Mouse (Mus musculus) embryonic facial prominence, embryonic 13.5 days (tissue): ENCODE results near the gene E2f4. TPM values are rescaled to one million over a fixed set of nuclear protein-coding genes. Genes with fewer than 3 reads are reported as not detected.
A peak's percentile ranks its signal among the peaks of the same experiment; 100 is the strongest.

ENCODE experiments used
- ATAC-seq: fragments of 200-750 bp; cut with Nextera tagmentation; 2 replicates; pipeline ENCODE4 v1.8.0; 2017; ENCODE audit warnings: low read depth; ENCODE audit not compliant: insufficient number of reproducible peaks, insufficient read depth, low FRiP score, low TSS enrichment
- H3K27ac ChIP-seq: fragments of 300-500 bp; sonication (generic); 2 replicates; pipeline ENCODE4 v1.5.1; 2015; ENCODE audit warnings: moderate library complexity, mild to moderate bottlenecking, inconsistent platforms
- H3K27me3 ChIP-seq: fragments of 300-500 bp; sonication (generic); 2 replicates; pipeline ENCODE4 v1.6.1; 2015; ENCODE audit warnings: mild to moderate bottlenecking, inconsistent platforms
- H3K36me3 ChIP-seq: fragments of 300-500 bp; sonication (generic); 2 replicates; pipeline ENCODE4 v1.6.1; 2015; ENCODE audit warnings: mild to moderate bottlenecking, inconsistent platforms
- H3K4me1 ChIP-seq: fragments of 300-500 bp; sonication (generic); 2 replicates; pipeline ENCODE4 v1.6.1; 2015; ENCODE audit warnings: inconsistent platforms
- H3K4me2 ChIP-seq: fragments of 300-500 bp; sonication (generic); 2 replicates; pipeline ENCODE4 v1.6.1; 2015; ENCODE audit warnings: moderate library complexity, mild to moderate bottlenecking, inconsistent platforms
- H3K4me3 ChIP-seq: fragments of 300-500 bp; sonication (generic); 2 replicates; pipeline ENCODE4 v1.5.1; 2015; ENCODE audit warnings: mild to moderate bottlenecking, inconsistent platforms
- H3K9ac ChIP-seq: fragments of 300-500 bp; sonication (generic); 2 replicates; pipeline ENCODE4 v1.6.1; 2015; ENCODE audit warnings: mild to moderate bottlenecking, inconsistent platforms
- H3K9me3 ChIP-seq: fragments of 300-500 bp; sonication (generic); 2 replicates; pipeline ENCODE4 v1.6.1; 2016; ENCODE audit warnings: inconsistent platforms
- WGBS: fragments of 180-500 bp; shearing (Covaris S2); methylation state at CpG from one replicate; pipeline ENCODE4 v1.1.7; 2015; ENCODE audit warnings: mixed read lengths; 5-methylcytosine and 5-hydroxymethylcytosine counted together
- polyA plus RNA-seq: library from polyadenylated mRNA; unstranded; fragments of >200 nt; fragmentation: Nextera tagmentation; extraction: Ambion mirVana; gene quantifications from 2 replicates; pipeline ENCODE4 v1.2.1, GENCODE M21; 2015

The E2f4 gene
- polyA plus RNA-seq, 1 experiment from 2014 or later, result 81.7 TPM

DNA sequence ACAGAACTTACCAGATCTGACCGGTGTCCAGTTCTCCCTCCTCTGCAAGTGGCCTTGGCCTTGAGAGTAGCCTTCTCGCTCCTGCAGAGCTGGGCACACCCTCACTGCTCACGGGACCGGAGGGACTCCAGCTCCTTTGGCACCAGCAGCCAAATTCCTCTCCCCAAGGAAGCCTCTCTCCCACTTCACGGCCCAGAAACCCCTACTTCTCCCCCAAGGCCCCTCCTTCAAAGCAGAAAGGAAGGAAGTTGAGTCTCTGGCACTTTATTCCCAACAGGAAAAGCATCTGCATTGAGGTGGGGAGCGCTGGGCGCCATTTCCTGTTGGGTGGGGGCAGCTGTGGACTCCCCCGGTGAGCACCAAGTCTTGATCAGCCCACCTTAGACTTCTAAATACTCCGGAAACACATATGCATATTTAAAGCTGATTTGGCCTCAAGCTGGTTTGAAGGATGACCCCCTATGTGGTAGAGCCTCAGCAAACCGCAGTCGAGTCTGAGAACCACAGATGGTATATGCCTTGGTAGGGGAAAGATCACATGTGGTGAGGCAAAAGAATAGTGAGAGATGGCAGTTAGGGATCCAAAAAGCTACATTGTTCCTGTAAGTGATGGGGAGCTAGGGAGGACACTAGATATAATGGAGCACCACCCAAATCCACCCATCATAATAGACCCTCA is 1.4 kb upstream of the E2f4 start, which contains the start of gene Exoc3l:
Gene Exoc3l (minus strand): TSS at position 207 of the 679 bp plus-strand sequence.
- H3K27me3 ChIP-seq, result peaks cover 16% of the 10 kb centered on the region
- H3K27ac ChIP-seq, result peak within 1 kb of the TSS; percentile 41; the same call in 1 of the 2 replicates
- WGBS, result 69% methylated on average over 11 of the region's 11 CpGs
- H3K4me2 ChIP-seq, result peak within 1 kb of the TSS; percentile 96
- peak within 1 kb of the TSS; percentile 95 for H3K9ac ChIP-seq
- ATAC-seq, result no peak
- peak within 1 kb of the TSS; percentile 99 for H3K4me3 ChIP-seq
- H3K4me1 ChIP-seq, result peaks cover 16% of the 10 kb centered on the region
- no peaks in the 10 kb centered on the region for H3K9me3 ChIP-seq
- H3K36me3 ChIP-seq, result peaks cover 23% of the 10 kb centered on the region

- no peaks in the 10 kb centered on the region for H3K9me3 ChIP-seq
- 57% methylated on average over 18 of the region's 18 CpGs for WGBS
- H3K4me3 ChIP-seq, result peak overlapping the region; percentile 99
- peaks cover under 1% of the 10 kb centered on the region for H3K27me3 ChIP-seq
- peak overlapping the region; percentile 96 for H3K4me2 ChIP-seq
- peak overlapping the region; percentile 95 for H3K9ac ChIP-seq
- no peak overlapping the region for H3K27ac ChIP-seq
- no peak for ATAC-seq
- peaks cover 16% of the 10 kb centered on the region for H3K4me1 ChIP-seq
- peaks cover 49% of the 10 kb centered on the region for H3K36me3 ChIP-seq
Observed at GRCm38 (mm10) chr8:105298351-105299252, 1.1 kb downstream of the E2f4 start.

DNA sequence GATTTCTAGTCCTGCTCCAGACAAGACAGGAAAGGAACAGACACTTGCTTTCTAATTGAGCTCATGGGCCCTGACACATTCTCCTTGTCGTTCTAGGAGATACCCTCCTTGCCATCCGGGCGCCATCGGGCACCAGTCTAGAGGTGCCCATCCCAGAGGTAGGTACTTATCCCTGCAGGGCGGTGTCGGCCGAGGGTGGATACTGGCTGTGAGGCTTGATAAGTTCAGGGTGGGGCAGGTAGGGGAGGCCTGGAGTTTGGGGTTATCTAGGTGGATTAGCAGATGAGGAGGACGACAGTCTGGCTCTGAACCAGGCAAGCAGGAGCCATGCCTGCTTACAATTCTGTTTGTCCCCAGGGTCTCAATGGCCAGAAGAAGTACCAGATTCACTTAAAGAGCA is 2.5 kb downstream of the E2f4 start:
- H3K36me3 ChIP-seq, result peaks cover 59% of the 10 kb centered on the region

GRCm38 (mm10) chr8:105303396-105303795 is 5.9 kb downstream of the E2f4 start:
- no peak for ATAC-seq
- H3K4me1 ChIP-seq, result peaks cover 35% of the 10 kb centered on the region
- H3K36me3 ChIP-seq, result peaks cover 77% of the 10 kb centered on the region
- 85% methylated on average over 8 of the region's 8 CpGs for WGBS
- H3K9ac ChIP-seq, result no peak overlapping the region
- H3K9me3 ChIP-seq, result no peaks in the 10 kb centered on the region
- H3K4me2 ChIP-seq, result no peak overlapping the region
- no peaks in the 10 kb centered on the region for H3K27me3 ChIP-seq
- no peak overlapping the region for H3K27ac ChIP-seq
- H3K4me3 ChIP-seq, result no peak overlapping the region

More for the DNA sequence above, 2.5 kb downstream of the E2f4 start:
- ATAC-seq, result no peak
- no peak overlapping the region for H3K9ac ChIP-seq
- H3K4me3 ChIP-seq, result no peak overlapping the region
- no peak overlapping the region for H3K27ac ChIP-seq
- no peaks in the 10 kb centered on the region for H3K9me3 ChIP-seq
- H3K4me1 ChIP-seq, result peaks cover 26% of the 10 kb centered on the region
- 92% methylated on average over 8 of the region's 8 CpGs for WGBS
- no peaks in the 10 kb centered on the region for H3K27me3 ChIP-seq
- H3K4me2 ChIP-seq, result no peak overlapping the region

DNA sequence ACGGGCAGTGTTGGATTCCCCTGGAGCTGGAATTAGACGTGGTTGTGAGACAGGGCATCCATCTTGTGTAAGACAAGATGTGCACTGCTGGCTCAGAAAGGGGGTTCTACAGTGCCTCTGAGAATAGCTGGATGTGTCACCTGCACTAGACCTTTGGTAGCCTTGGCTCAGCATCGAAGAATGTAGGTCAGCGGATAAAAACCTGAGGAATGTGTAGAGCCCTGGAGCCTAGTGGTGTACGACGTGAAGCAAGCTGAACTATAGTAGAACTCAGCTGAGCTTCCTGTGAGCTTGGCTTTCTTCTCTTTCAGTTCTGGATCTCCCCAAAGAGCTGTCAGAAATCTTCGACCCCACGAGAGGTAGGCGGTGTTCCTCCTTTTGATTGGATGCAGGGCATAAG is 6.4 kb downstream of the E2f4 start:
- no peaks in the 10 kb centered on the region for H3K9me3 ChIP-seq
- no peaks in the 10 kb centered on the region for H3K27me3 ChIP-seq
- peak overlapping the region; percentile 64 for H3K27ac ChIP-seq
- H3K4me3 ChIP-seq, result no peak overlapping the region
- no peak overlapping the region for H3K4me2 ChIP-seq
- H3K36me3 ChIP-seq, result peaks cover 78% of the 10 kb centered on the region
- 83% methylated on average over 9 of the region's 9 CpGs for WGBS
- no peak for ATAC-seq
- H3K9ac ChIP-seq, result no peak overlapping the region
- H3K4me1 ChIP-seq, result peaks cover 30% of the 10 kb centered on the region

GRCm38 (mm10) chr8:105304325-105305210 is 7.1 kb downstream of the E2f4 start:
- Histone ChIP-seq H3K4me3 (no peak overlapping the region), H3K4me1 (peaks cover 28% of the 10 kb centered on the region), H3K36me3 (peaks cover 80% of the 10 kb centered on the region), H3K27ac (peak overlapping the region; percentile 80), H3K9ac (no peak overlapping the region), H3K27me3 (no peaks in the 10 kb centered on the region), H3K9me3 (no peaks in the 10 kb centered on the region), H3K4me2 (peak overlapping the region; percentile 71; the same call in 1 of the 2 replicates)
- WGBS, result 49% methylated on average over 9 of the region's 9 CpGs
- ATAC-seq, result no peak

DNA sequence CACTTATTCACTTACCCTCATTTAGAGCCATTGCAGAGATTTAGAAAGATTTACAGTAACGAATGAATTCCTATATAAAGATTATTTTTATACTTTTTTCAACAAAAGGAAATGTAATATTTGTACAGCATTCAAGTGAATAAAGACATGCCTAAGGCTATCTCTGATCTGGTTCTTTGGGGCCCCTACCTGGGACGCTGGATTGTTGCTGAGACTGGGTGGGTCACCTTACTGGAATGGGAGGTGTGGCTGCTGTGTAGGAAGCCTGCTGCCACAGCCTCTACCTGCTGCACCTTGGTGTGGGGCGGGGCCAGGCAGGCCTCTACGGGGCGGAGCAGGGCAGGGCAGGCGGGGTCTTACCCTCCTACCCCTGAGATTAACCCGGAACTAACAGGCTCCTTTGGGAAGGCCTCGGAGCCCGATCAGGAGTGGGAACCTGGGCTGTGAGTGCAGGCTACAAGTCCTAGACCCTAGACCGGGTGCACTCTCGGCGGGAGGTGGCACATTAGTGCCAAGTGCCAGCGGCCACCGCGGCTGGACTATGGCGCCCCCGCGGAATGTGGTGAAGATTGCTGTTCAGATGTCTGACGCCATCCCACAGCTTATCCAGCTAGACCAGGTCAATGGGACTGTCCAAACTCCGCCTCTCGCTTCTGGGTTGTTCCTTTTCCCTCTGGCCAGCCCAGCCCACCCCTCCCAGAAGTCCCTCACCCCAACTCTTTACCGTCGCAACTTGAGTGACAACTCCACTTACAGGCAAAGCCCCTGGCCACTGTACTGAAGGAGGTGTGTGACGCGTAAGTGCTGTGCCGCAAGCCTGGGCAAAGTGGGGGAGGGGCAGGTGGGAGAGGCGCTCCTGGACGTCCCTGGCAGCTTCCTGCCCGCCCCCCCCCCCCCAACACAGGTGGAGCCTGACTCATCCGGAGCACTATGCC is 8.0 kb downstream of the E2f4 start, which contains the start of gene Elmo3:
Gene Elmo3 (plus strand): TSS at position 391 of the 935 bp plus-strand sequence.
- WGBS, result 10% methylated on average over 27 of the region's 30 CpGs
- Histone ChIP-seq H3K4me2 (peak within 1 kb of the TSS; percentile 71), H3K36me3 (peaks cover 79% of the 10 kb centered on the region), H3K9ac (peak within 1 kb of the TSS; percentile 70), H3K27ac (peak within 1 kb of the TSS; percentile 80), H3K4me3 (peak within 1 kb of the TSS; percentile 43), H3K9me3 (no peaks in the 10 kb centered on the region), H3K4me1 (peaks cover 28% of the 10 kb centered on the region), H3K27me3 (no peaks in the 10 kb centered on the region)
- ATAC-seq, result peak; percentile 60

DNA sequence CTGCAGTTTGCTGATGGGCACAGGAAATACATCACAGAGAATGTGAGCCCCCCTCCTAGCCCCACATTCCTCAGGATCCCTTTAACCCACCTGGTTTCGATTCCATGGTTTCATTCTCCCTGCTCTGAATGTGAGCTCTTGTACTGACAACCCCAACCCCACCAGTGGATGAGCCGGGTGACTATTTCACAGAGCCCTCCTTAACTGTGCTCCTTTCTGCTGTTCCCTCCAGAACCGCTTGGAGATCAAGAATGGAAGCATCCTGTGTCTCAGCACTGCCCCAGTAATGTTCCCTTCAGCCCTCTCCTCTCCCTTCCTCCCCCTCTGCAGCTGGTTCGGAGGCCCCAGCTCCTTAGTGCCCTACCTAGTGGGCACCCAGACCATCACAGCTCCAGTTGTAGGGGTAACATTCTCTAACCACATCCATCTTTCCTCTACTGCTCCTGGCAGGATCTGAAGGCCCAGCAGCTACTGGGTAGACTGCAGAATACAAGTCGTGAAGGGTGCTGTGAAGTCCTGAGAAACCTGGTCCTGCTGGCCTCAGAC is 8.8 kb downstream of the E2f4 start:
- peak overlapping the region; percentile 80 for H3K27ac ChIP-seq
- peaks cover 28% of the 10 kb centered on the region for H3K4me1 ChIP-seq
- peak overlapping the region; percentile 70 for H3K9ac ChIP-seq
- H3K4me2 ChIP-seq, result peak overlapping the region; percentile 71
- H3K36me3 ChIP-seq, result peaks cover 79% of the 10 kb centered on the region
- H3K27me3 ChIP-seq, result no peaks in the 10 kb centered on the region
- peak overlapping the region; percentile 43 for H3K4me3 ChIP-seq
- 24% methylated on average over 5 of the region's 5 CpGs for whole genome bisulfite sequencing
- no peaks in the 10 kb centered on the region for H3K9me3 ChIP-seq
- peak; percentile 1; the same call in 1 of the 2 replicates for ATAC-seq

GRCm38 (mm10) chr8:105307670-105308069 is 10.2 kb downstream of the E2f4 start:
- no peak overlapping the region for H3K9ac ChIP-seq
- H3K4me2 ChIP-seq, result no peak overlapping the region
- peaks cover 79% of the 10 kb centered on the region for H3K36me3 ChIP-seq
- H3K9me3 ChIP-seq, result no peaks in the 10 kb centered on the region
- no peaks in the 10 kb centered on the region for H3K27me3 ChIP-seq
- no peak overlapping the region for H3K27ac ChIP-seq
- H3K4me3 ChIP-seq, result no peak overlapping the region
- 96% methylated on average over 13 of the region's 13 CpGs for WGBS
- H3K4me1 ChIP-seq, result peaks cover 28% of the 10 kb centered on the region
- no peak for ATAC-seq

DNA sequence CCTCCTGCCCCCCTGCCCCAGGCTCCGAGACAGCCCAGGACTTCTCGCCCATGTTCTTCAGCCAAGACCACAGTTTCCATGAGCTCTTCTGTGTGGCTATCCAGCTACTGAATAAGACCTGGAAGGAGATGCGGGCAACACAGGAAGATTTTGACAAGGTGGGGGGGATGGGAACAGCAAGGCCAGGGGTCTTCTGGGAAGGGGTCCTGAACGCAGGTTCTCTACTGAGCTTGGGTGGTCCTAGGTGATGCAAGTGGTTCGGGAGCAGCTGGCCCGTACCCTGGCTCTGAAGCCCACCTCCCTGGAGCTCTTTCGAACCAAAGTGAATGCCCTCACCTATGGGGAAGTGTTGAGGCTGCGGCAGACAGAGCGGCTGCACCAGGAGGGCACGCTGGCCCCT is 11.0 kb downstream of the E2f4 start:
- Histone ChIP-seq H3K4me1 (peaks cover 28% of the 10 kb centered on the region), H3K9me3 (no peaks in the 10 kb centered on the region), H3K36me3 (peaks cover 79% of the 10 kb centered on the region), H3K4me3 (no peak overlapping the region), H3K27ac (no peak overlapping the region), H3K9ac (no peak overlapping the region), H3K27me3 (no peaks in the 10 kb centered on the region), H3K4me2 (no peak overlapping the region)
- WGBS, result 92% methylated on average over 10 of the region's 10 CpGs
- ATAC-seq, result no peak
